Mouse (Mus musculus): ENCODE measurements around the gene Dcaf12.

The Dcaf12 gene

DNA sequence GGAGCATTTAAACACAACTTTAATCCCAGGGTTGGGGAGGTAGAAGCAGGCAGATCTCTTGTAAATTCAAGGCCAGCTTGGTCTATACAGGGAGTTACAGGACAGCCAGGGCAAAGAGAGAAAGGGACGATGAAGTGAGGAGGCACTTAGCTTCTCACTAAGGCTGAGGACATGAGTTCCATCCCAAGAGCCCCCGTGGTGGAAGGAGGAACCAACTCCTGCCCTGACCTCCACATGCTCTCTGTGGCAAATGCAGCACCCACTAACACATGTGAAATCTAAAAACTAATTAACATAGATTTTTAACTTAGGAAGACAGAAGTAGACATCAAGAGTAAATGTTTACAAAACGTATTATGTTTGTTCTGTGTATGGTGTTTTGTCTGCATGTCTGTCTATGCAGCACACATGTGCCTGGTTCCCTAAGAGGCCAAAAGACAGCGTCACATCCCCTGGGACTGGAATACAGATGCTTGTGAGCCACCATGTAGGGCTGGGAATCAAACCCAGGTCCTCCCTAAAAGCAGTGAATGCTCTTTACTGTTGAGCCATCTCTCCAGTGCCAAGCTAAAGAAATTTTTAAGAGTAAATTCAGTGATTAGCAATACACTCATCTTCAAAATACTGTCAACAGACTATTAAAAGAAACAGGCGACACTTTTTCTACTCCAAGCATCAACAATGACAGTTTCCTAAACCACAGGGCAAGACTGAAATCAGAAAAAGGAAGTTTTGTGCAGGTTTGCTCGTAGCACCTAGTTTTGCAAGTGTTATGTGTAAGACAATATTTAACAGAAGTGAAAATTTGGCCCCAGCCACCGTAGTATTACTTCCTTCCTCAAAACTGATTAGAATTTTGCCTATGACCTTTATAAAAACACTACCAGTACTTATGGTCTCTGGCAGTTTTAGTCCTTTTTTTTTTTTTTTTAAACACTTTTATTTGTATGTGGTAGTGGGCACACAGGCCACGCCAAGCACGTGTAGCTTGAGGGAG is 3.8 kb downstream of the Dcaf12 start:
- in situ Hi-C loops (cut with MseI, MboI), result no loop called here

DNA sequence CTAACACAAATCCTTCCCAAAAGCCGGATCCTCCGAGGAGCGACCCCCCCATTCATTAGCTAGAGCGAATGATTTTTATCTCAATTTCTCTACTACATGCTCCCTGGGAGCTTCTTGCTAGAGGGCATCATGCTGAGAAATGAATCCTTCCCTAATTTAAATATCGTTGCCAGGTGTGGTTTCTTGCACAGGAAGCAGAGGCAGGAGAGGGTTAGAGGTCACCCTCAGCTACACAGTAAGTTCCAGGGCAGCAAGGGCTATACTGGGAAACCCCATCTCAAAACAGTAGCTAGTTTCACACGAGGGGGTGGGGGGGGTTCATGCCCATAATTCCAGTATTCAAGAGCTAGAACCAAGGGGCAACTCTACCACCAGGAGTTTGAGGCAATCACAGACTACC is 7.3 kb downstream of the Dcaf12 start:
- in situ Hi-C loops (cut with MseI, MboI), result no loop called here

GRCm38 (mm10) chr4:41304302-41304701 is 10.4 kb downstream of the Dcaf12 start:
- in situ Hi-C loops (cut with MseI, MboI), result no loop called here

- in situ Hi-C loops (cut with MseI, MboI), result no loop called here
These were observed 11.0 kb downstream of the Dcaf12 start for GRCm38 (mm10) chr4:41303671-41304070.

DNA sequence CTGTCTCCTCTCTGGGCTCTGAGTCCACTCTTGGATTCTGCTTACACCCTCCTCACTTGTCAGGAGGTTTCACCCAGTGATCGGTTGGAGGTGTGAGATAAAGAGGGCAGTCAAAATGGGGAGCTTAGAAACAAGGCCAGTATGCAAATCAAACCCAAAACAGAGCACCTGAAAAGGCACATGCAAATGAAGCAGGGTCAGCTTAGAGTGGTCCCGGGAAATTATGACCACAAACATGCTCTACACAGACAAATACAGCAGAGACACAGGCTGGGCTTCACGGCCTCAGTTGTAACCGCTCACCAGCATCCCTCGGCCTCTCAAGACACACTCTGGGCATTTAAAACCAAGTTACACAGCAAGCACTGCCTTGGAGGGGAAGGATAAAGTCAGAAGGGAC is 15.7 kb downstream of the Dcaf12 start:
- in situ Hi-C loops (cut with MseI, MboI), result no loop called here

GRCm38 (mm10) chr4:41295960-41296359 is 18.7 kb downstream of the Dcaf12 start:
- in situ Hi-C loops (cut with MseI, MboI), result no loop called here

DNA sequence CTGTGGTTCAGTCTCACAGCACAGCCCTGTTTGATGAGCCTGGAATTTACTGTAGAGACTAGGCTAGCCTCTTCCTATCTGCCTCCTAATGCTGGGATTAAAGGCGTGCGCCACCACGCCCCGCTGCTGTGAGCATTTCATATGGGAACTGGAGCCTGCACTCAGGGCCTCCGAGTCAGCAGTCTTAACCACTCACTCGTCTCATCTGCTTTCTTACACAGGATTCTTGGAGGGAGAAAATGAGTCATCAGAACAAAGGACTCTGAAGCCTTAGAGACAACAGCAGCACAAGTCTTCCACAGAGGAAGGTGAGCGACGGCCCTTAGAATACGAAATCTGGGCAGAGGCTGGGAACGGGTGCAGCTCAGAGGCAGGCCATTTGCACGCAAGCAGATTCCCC is 19.2 kb downstream of the Dcaf12 start:
- in situ Hi-C loops (cut with MseI, MboI), result no loop called here

DNA sequence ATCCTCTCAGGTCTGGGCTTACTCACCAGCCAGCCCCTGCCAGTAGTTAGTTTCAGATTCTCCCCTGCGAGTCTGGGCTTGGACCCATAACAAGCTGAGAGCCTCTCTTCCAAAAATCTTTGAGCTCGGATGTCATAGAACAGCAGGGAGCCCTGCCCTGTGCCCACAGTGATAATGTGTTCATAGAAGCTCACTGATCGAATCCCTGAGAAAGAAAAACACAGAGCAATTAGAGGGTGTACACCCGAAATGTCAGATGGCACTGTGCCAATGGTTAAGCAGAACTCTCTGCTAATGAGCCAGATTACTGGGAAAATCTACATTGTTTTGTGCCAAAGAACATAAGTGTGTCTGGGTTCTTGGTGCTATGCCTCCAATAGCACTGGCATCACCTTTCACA is 20.8 kb downstream of the Dcaf12 start:
- in situ Hi-C loops (cut with MseI, MboI), result no loop called here

DNA sequence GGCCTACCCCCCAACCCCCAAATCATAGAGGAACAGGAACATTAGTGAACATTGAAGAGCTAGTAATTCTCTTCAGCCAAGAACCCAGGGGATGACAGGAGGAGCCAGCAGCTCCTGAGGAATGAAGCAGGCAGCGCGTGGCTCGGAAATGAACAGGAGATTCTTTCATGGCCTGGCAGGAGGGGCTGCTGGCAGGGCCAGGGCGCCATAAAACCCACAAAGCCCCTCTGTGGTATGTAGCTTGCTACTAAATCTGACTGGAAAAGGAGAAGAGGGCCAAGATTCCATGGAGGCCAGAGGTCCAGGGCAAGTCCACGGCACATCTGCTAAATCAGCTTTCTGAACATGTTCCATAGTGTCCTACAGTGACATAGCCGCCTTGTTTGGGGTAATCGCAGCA is 24.9 kb downstream of the Dcaf12 start:
- in situ Hi-C loops (cut with MseI, MboI), result no loop called here

DNA sequence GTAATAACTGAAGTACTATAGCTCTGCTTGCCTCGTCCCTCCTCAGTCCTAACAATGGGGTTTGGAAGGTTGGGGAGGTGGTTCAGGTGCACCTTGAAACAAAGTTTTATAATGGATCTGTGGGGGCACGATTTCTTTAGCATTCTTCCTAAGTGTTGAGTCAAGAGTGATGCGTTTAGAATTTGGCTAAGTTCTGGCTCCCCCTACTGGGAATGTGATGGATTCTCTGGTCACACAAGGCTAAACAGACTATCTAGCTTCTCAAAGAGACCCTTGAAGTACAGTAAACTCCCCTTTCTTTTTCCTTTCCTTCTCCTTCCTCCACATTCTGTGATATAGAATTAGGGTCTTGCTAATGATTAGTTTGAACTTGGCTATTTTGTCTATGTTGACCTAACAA is 28.3 kb downstream of the Dcaf12 start:
- in situ Hi-C loops (cut with MseI, MboI), result no loop called here

DNA sequence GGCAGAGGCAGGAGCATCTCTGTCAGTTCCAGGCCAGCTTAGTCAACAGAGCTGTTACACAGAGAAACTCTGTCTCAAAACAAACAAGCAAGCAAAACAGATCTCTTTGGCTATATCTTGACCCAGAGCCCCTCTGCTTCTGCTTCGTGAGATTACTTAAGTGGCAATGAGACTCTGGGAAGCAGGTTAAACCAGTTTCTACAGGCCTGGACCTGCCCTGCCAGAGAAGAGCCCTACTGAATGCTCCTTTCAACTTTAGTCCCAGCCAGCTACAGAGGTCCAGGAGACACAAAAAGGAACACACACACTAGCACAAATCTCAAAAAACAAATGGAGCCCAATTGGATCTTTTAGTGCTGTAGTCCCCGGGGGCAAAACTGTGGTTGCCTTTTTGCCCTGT is 30.6 kb downstream of the Dcaf12 start:
- in situ Hi-C loops (cut with MseI, MboI), result no loop called here

- in situ Hi-C loops (cut with MseI, MboI), result no loop called here
These were observed 38.8 kb downstream of the Dcaf12 start for GRCm38 (mm10) chr4:41275927-41276326.

GRCm38 (mm10) chr4:41274980-41275850 is 39.5 kb downstream of the Dcaf12 start, which contains the start of gene Ubap2:
Gene Ubap2, minus strand, starts transcription at chr4:41275144.
- in situ Hi-C loops (cut with MseI, MboI), result no loop called here

- in situ Hi-C loops (cut with MseI, MboI), result no loop called here
These were observed 40.2 kb downstream of the Dcaf12 start for GRCm38 (mm10) chr4:41274377-41274979.

DNA sequence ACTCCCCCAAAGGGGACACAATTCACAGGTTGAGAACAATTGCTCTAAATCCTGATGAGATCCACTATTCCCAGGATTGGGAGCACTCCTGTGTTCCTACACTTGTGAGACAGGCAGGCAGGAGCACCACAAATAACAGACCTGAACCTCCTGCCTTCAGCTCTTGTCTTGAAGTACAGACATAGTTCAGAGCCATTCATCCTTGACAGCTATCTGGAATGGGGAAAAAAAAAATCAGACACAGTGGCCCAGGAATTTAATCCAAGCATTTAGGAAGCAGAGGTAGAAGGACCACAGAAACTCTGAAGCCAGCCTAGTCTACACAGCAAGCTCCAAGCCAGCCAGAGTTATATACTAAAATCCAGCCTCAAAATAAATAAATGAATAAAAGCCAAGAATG is 46.6 kb downstream of the Dcaf12 start:
- in situ Hi-C loops (cut with MseI, MboI), result no loop called here

- in situ Hi-C loops (cut with MseI, MboI), result no loop called here
These were observed 48.3 kb downstream of the Dcaf12 start for GRCm38 (mm10) chr4:41266350-41266749.

DNA sequence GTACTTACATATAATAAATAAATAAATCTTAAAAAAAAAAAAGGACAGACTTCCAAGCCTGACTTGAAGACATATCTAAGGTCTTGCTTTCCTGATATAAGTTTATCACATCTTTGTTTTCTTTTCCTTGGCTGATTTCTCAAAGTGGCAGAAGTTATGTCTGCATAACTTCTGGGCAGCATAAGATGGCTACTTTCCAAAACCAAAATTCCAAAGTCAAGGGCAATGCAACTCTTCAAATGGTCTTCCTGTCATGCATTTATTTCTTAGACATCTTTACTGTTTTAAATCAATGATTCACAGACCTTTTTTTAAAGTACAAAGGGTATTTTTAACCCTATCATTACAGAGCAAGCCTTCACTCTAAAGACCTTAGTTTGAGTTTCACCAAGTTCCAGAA is 54.0 kb downstream of the Dcaf12 start:
- in situ Hi-C loops (cut with MseI, MboI), result no loop called here

GRCm38 (mm10) chr4:41259019-41259418 is 55.7 kb downstream of the Dcaf12 start:
- in situ Hi-C loops (cut with MseI, MboI), result no loop called here

DNA sequence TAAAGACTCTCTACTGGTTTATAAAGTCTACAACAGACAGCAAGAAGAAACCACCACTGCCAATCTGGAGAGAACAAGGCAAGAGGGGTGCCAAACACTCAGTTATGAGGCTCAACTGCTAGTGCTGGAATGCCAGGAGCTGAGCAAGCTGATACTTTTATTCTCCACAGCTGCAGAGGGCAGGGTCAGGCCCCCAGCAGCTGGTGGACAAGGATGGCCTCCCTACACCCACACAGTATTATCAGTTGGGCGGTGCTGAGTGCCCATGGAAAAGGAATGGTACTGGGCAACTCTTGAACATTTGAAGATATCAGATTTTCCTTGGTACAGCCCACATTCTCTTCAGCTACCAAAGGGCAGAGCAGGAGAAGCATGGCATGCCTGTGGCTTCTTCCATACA is 56.9 kb downstream of the Dcaf12 start:
- in situ Hi-C loops (cut with MseI, MboI), result no loop called here

- in situ Hi-C loops (cut with MseI, MboI), result no loop called here
These were observed 59.0 kb downstream of the Dcaf12 start for GRCm38 (mm10) chr4:41255564-41256210.

GRCm38 (mm10) chr4:41253756-41254155 is 60.9 kb downstream of the Dcaf12 start:
- in situ Hi-C loops (cut with MseI, MboI), result no loop called here

DNA sequence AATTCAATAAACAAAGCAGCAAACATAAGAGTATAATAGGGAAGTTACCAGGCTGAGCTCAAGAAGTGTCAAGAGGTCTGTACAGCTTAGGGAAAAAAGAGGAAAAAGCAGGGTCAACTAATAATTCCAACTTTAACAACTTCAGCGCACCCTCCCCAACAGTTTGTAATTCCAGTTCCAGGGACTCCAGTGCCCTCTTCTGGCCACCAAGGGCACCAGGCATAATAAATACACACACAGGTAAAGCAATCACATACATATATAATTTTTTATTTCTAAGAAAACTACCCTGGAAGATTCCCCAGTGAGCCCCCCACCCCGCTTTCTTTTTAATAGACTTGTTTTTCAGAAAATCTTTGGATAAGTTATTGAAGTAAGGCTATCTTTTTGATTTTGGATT is 69.3 kb downstream of the Dcaf12 start:
- in situ Hi-C loops (cut with MseI, MboI), result no loop called here
